Mouse (Mus musculus) myocyte (in vitro differentiated cells): Measurements from ENCODE around the gene Gpr33. TPM values are rescaled to one million over a fixed set of nuclear protein-coding genes. Genes with fewer than 3 reads are reported as not detected.

Source experiments
- H3K27me3 ChIP-seq: one replicate; pipeline ENCODE4 v1.6.1; 2011; ENCODE audit not compliant: control insufficient read depth, insufficient read depth, insufficient read length
- H3K36me3 ChIP-seq: one replicate; pipeline ENCODE4 v1.6.1; 2011; ENCODE audit not compliant: control insufficient read depth, insufficient read depth
- H3K4me2 ChIP-seq: one replicate; pipeline ENCODE4 v1.6.1; 2011; ENCODE audit warnings: low read depth, control low read depth
- H3K4me3 ChIP-seq: one replicate; pipeline ENCODE4 v1.5.1; 2011; ENCODE audit warnings: mild to moderate bottlenecking, control low read depth, moderate library complexity
- H3K79me2 ChIP-seq: one replicate; pipeline ENCODE4 v1.6.1; 2011; ENCODE audit not compliant: control insufficient read depth, insufficient read depth
- H3ac ChIP-seq: one replicate; pipeline ENCODE4 v1.6.1; 2011; ENCODE audit not compliant: control insufficient read depth, insufficient read length
- CEBPB ChIP-seq: IDR thresholded peaks from 2 replicates; pipeline ENCODE4 v1.6.1; 2011; ENCODE audit warnings: mild to moderate bottlenecking, moderate library complexity; ENCODE audit not compliant: poor library complexity, insufficient read depth, severe bottlenecking
- E2F4 ChIP-seq: IDR thresholded peaks from one replicate; pipeline ENCODE4 v1.6.1; 2011; ENCODE audit warnings: mild to moderate bottlenecking, control low read depth, moderate library complexity; ENCODE audit not compliant: insufficient read depth
- MAX ChIP-seq: IDR thresholded peaks from one replicate; pipeline ENCODE4 v1.6.1; 2011; ENCODE audit warnings: low read depth, mild to moderate bottlenecking, control low read depth
- MYOD1 ChIP-seq, 3 experiments: IDR thresholded peaks; one replicate each; pipeline ENCODE4 v1.6.1; 2011; ENCODE audit warnings: control low read depth in 2 of 3, low read depth in 2 of 3, mild to moderate bottlenecking in 2 of 3, moderate library complexity in 1 of 3; ENCODE audit not compliant: insufficient read length in 2 of 3, control insufficient read depth in 1 of 3
- MYOG ChIP-seq, 3 experiments: IDR thresholded peaks; one replicate each; pipeline ENCODE4 v1.6.1; 2011; ENCODE audit warnings: control low read depth in 2 of 3, low read depth in 2 of 3, mild to moderate bottlenecking in 2 of 3; ENCODE audit not compliant: insufficient read length in 2 of 3, control insufficient read depth in 1 of 3, insufficient read depth in 1 of 3
- POLR2A ChIP-seq: IDR thresholded peaks from one replicate; pipeline ENCODE4 v1.6.1; 2011; ENCODE audit warnings: low read depth, mild to moderate bottlenecking, control low read depth, moderate library complexity; ENCODE audit not compliant: insufficient read length
- POLR2AphosphoS2 ChIP-seq: IDR thresholded peaks from one replicate; pipeline ENCODE4 v1.6.1; 2011; ENCODE audit warnings: low read depth, control low read depth; ENCODE audit not compliant: insufficient read length
- REST ChIP-seq: IDR thresholded peaks from one replicate; pipeline ENCODE4 v1.6.1; 2011; ENCODE audit warnings: mild to moderate bottlenecking, control low read depth, moderate library complexity; ENCODE audit not compliant: insufficient read depth, insufficient read length
- SRF ChIP-seq: IDR thresholded peaks from one replicate; pipeline ENCODE4 v1.6.1; 2011; ENCODE audit warnings: low read depth; ENCODE audit not compliant: control insufficient read depth, insufficient read length
- TCF12 ChIP-seq: IDR thresholded peaks from one replicate; pipeline ENCODE4 v1.6.1; 2011; ENCODE audit warnings: mild to moderate bottlenecking, control low read depth; ENCODE audit not compliant: poor library complexity, insufficient read depth, severe bottlenecking
- TCF3 ChIP-seq: IDR thresholded peaks from one replicate; pipeline ENCODE4 v1.6.1; 2011; ENCODE audit warnings: low read depth, control low read depth; ENCODE audit not compliant: insufficient read length
- USF1 ChIP-seq: IDR thresholded peaks from one replicate; pipeline ENCODE4 v1.6.1; 2011; ENCODE audit warnings: low read depth, mild to moderate bottlenecking, control low read depth, moderate library complexity
- polyA plus RNA-seq: library from polyadenylated mRNA; unstranded; fragments of >200 nt; fragmentation: generic; extraction: Trizol; gene quantifications from one replicate; pipeline ENCODE4 v1.2.1, GENCODE M21; 2012; ENCODE audit warnings: missing spikeins

Gpr33 gene
- polyA plus RNA-seq, 1 experiment, result not detected

DNA sequence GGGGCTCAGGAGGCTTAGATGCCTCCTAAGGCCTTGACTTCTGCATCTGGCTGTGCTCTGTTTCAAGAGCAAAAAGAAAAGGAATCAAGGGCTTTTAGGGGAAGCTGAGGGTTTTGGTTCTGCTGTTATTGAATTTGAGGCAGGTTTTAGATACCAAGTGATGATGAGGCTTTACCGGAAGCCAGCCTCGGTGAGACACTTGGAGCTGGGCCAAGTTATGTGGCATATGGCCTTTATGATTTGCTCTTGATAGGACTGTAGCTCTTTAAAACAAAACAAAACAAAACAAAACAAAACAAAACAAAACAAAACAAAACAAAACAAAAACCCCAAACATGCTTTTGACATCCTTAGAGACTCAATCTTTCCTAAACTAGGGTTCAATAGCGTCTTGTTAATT, 7.1 kb upstream of the Gpr33 start:
- H3K4me2 ChIP-seq, result no peak overlapping the region
- no peak for TF ChIP-seq TCF3
- no peak for TF ChIP-seq MAX
- TF ChIP-seq REST, result no peak
- TF ChIP-seq POLR2AphosphoS2, result no peak
- no peak for TF ChIP-seq TCF12
- no peak for TF ChIP-seq MYOG (IDR thresholded peaks at IDR 0.05; ENCODE audit: control insufficient read depth in 1 of 3, insufficient read depth in 1 of 3, insufficient read length in 2 of 3, low read depth in 2 of 3)
- no peak for TF ChIP-seq USF1
- TF ChIP-seq E2F4, result no peak
- TF ChIP-seq POLR2A, result no peak
- TF ChIP-seq MYOD1 (IDR thresholded peaks at IDR 0.05; ENCODE audit: control insufficient read depth in 1 of 3, insufficient read length in 2 of 3, low read depth in 2 of 3), result no peak
- no peak for TF ChIP-seq SRF
- TF ChIP-seq CEBPB, result no peak
- no peak overlapping the region for H3ac ChIP-seq

GRCm38 (mm10) chr12:52032276-52032675, 4.4 kb upstream of the Gpr33 start:
- Histone ChIP-seq H3K79me2 (no peaks in the 10 kb centered on the region), H3ac (no peak overlapping the region), H3K4me3 (no peak overlapping the region), H3K4me2 (no peak overlapping the region), H3K36me3 (no peaks in the 10 kb centered on the region), H3K27me3 (no peaks in the 10 kb centered on the region)
- no peak for TF ChIP-seq MAX

More for the DNA sequence above, 7.1 kb upstream of the Gpr33 start:
- Histone ChIP-seq H3K4me3 (no peak overlapping the region), H3K79me2 (no peaks in the 10 kb centered on the region), H3K27me3 (no peaks in the 10 kb centered on the region), H3K36me3 (no peaks in the 10 kb centered on the region)

GRCm38 (mm10) chr12:52014494-52015029, 13.3 kb downstream of the Gpr33 start:
- H3K36me3 ChIP-seq, result no peaks in the 10 kb centered on the region
- no peak overlapping the region for H3K4me2 ChIP-seq
- H3K79me2 ChIP-seq, result no peaks in the 10 kb centered on the region
- no peaks in the 10 kb centered on the region for H3K27me3 ChIP-seq
- no peak overlapping the region for H3ac ChIP-seq
- H3K4me3 ChIP-seq, result no peak overlapping the region
- no peak for TF ChIP-seq E2F4
- TF ChIP-seq POLR2A, result no peak
- no peak for TF ChIP-seq REST
- TF ChIP-seq CEBPB, result no peak
- no peak for TF ChIP-seq MYOD1 (IDR thresholded peaks at IDR 0.05; ENCODE audit: control insufficient read depth in 1 of 3, insufficient read length in 2 of 3, low read depth in 2 of 3)
- no peak for TF ChIP-seq TCF3
- no peak for TF ChIP-seq MAX
- no peak for TF ChIP-seq POLR2AphosphoS2
- TF ChIP-seq TCF12, result no peak
- TF ChIP-seq USF1, result no peak
- TF ChIP-seq SRF, result no peak
- TF ChIP-seq MYOG (IDR thresholded peaks at IDR 0.05; ENCODE audit: control insufficient read depth in 1 of 3, insufficient read depth in 1 of 3, insufficient read length in 2 of 3, low read depth in 2 of 3), result no peak

DNA sequence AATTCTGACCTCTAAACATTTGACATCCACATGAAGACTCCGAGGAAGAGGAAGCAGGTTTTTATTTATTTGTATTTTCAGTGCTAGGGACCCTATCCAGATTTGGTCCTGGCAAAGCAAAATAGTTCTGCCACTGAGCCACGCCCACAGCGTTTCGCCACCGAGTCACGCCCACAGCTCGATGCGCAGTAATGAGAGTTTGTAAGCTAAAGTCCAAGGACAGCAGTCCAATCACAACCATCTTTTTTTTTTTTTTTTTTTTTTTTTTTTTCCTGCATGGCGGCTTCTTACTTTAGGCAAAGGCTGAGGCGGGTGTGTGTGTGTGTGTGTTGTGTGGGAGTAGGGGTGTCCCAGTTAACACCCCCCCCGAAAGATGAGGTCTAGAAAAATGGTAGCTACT, 13.8 kb downstream of the Gpr33 start:
- no peaks in the 10 kb centered on the region for H3K27me3 ChIP-seq
- H3K79me2 ChIP-seq, result no peaks in the 10 kb centered on the region
- no peak overlapping the region for H3K4me3 ChIP-seq
- no peak overlapping the region for H3K4me2 ChIP-seq
- no peaks in the 10 kb centered on the region for H3K36me3 ChIP-seq
- no peak overlapping the region for H3ac ChIP-seq
- TF ChIP-seq MAX (no peak), POLR2AphosphoS2 (no peak), MYOG (IDR thresholded peaks at IDR 0.05; ENCODE audit: control insufficient read depth in 1 of 3, insufficient read depth in 1 of 3, insufficient read length in 2 of 3, low read depth in 2 of 3) (no peak), REST (no peak), USF1 (no peak), E2F4 (no peak), POLR2A (no peak), MYOD1 (IDR thresholded peaks at IDR 0.05; ENCODE audit: control insufficient read depth in 1 of 3, insufficient read length in 2 of 3, low read depth in 2 of 3) (no peak), SRF (no peak), TCF3 (no peak)

GRCm38 (mm10) chr12:52013274-52013673, 14.6 kb downstream of the Gpr33 start:
- no peak overlapping the region for H3K4me2 ChIP-seq
- no peak overlapping the region for H3ac ChIP-seq
- H3K36me3 ChIP-seq, result no peaks in the 10 kb centered on the region
- H3K27me3 ChIP-seq, result no peaks in the 10 kb centered on the region
- no peak overlapping the region for H3K4me3 ChIP-seq
- no peaks in the 10 kb centered on the region for H3K79me2 ChIP-seq
- TF ChIP-seq MYOD1 (IDR thresholded peaks at IDR 0.05; ENCODE audit: control insufficient read depth in 1 of 3, insufficient read length in 2 of 3, low read depth in 2 of 3) (no peak), E2F4 (no peak), POLR2AphosphoS2 (no peak), MAX (no peak), USF1 (no peak), SRF (no peak), TCF3 (no peak)
